Mouse (Mus musculus): ENCODE data around the gene Hoxc8. TPM values are rescaled to one million over a fixed set of nuclear protein-coding genes. Genes with fewer than 3 reads are reported as not detected.

Gene Hoxc8
- total RNA-seq, 1 experiment = 0.22 TPM

DNA sequence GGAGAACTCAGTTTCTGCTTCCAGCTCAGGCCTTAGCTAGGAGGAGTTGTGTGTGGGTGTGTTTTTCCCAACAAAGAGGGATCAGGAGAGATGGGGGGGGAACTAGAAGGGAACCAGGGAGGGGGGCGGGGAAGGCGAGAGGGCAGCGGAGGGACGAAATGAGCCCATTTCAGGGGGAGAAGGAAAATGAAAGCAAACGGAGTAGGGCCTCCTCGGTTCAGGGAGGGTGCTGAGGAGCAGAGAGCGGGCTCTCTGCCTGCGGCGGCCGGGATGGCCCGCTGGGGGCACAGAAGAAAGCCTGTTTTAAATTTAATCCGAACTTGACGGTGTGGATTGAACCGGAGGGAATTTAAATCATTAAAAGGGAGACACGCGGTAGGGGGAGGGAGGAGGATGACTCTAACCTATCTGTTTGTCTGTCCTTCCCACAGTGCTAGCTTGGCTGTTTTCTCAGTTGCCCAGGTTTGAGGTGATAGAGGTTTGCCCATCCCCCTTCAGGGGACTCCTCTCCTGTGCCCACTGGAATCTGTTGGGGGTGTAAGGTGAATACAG lies 12.9 kb upstream of the Hoxc8 start:
- Histone ChIP-seq H3K4me1 (ENCODE audit: control insufficient read depth in 2 of 2, insufficient read depth in 2 of 2, low read length in 2 of 2, poor library complexity in 1 of 2) (peaks cover 0 to 6% of the 10 kb centered on the region in 2 experiments; a peak in 1 of 4 replicates), H3K27ac (ENCODE audit: insufficient read depth, low read depth, low read length, poor library complexity, severe bottlenecking) (no peak overlapping the region), H3K9me3 (ENCODE audit: control insufficient read depth, insufficient read depth, low read depth, low read length) (no peaks in the 10 kb centered on the region), H3K36me3 (ENCODE audit: control insufficient read depth, insufficient read depth, low read length, poor library complexity, severe bottlenecking) (no peaks in the 10 kb centered on the region), H3K4me3 (ENCODE audit: insufficient read depth in 1 of 2, low read depth in 1 of 2, low read length in 2 of 2, poor library complexity in 1 of 2, severe bottlenecking in 1 of 2) (peak overlapping the region in 1 of 2 experiments; percentile 18; a peak in 1 of 4 replicates), H3K9ac (ENCODE audit: insufficient read depth, low read depth, low read length, poor library complexity, severe bottlenecking) (no peak overlapping the region)
- DNase-seq (ENCODE audit: low read depth, low spot score) = no peak
- TF ChIP-seq MAFK (IDR thresholded peaks at IDR 0.05; ENCODE audit: insufficient read depth, low read depth, low read length) = no peak
- no peak for TF ChIP-seq CHD2 (IDR thresholded peaks at IDR 0.05; ENCODE audit: low read depth, low read length)
- TF ChIP-seq HCFC1 (IDR thresholded peaks at IDR 0.05; ENCODE audit: borderline replicate concordance, insufficient read depth, low read length) = no peak
- in situ Hi-C loops (cut with MboI; ENCODE audit: low sequenced_read_pairs in 2 of 2, unreplicated experiment in 2 of 2) = loop anchor here in 1 of 2 experiments (25.0 kb wide), 1 partner anchor 335 kb away; the partner anchor contains the start of gene Gpr84

DNA sequence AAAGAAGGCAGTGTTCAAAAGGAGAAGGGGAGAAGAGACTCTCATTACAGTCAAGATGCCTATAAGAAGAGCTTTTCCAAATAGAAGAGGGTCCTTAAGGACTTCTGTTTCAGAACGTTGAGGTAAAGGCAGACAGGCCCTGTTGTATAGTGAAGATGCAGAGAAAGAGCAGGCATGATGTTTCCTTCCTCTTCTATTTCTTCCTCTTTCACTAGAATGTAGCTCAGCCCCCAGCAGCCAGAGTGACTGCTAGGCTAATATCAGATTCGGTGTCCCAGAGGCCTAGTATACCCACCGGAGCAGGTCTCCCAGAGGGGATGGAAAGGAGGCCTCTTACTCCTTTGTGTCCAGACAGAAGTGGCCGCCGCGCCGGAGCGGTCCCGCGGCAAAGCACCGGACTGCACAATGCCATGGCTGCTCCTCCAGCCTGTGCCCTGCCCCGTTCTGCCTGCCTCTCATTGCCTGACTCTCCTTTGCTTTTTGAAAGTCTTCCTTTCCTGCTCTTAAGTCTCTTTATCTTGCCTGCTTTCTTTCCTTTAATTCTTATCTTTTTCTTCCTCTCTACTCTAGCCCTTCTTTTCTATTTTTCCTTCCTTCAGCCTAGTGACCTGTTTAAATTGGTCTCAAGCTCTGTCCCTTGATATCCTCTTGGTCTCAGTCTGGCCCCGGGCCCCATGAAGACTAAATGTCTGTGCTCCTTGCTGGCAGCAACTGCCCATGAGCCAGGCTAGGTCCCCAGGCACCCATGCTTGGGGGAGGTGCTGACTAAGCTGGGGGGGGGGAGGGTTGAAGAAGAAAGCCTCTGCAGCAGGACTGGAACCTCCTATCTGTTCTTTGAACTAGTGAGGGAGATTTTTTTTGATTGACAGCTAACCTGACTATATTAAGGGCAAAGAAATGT lies 11.5 kb upstream of the Hoxc8 start:
- Histone ChIP-seq H3K4me3 (ENCODE audit: insufficient read depth in 1 of 2, low read depth in 1 of 2, low read length in 2 of 2, poor library complexity in 1 of 2, severe bottlenecking in 1 of 2) (no peak overlapping the region), H3K36me3 (ENCODE audit: control insufficient read depth, insufficient read depth, low read length, poor library complexity, severe bottlenecking) (no peaks in the 10 kb centered on the region), H3K9ac (ENCODE audit: insufficient read depth, low read depth, low read length, poor library complexity, severe bottlenecking) (no peak overlapping the region), H3K9me3 (ENCODE audit: control insufficient read depth, insufficient read depth, low read depth, low read length) (no peaks in the 10 kb centered on the region), H3K4me1 (ENCODE audit: control insufficient read depth in 2 of 2, insufficient read depth in 2 of 2, low read length in 2 of 2, poor library complexity in 1 of 2) (peaks cover 0 to 6% of the 10 kb centered on the region in 2 experiments; a peak in 1 of 4 replicates), H3K27ac (ENCODE audit: insufficient read depth, low read depth, low read length, poor library complexity, severe bottlenecking) (no peak overlapping the region)
- TF ChIP-seq HCFC1 (IDR thresholded peaks at IDR 0.05; ENCODE audit: borderline replicate concordance, insufficient read depth, low read length) (no peak), CHD2 (IDR thresholded peaks at IDR 0.05; ENCODE audit: low read depth, low read length) (no peak), MAFK (IDR thresholded peaks at IDR 0.05; ENCODE audit: insufficient read depth, low read depth, low read length) (no peak), ZC3H11A (IDR thresholded peaks at IDR 0.05; ENCODE audit: borderline replicate concordance, low read depth, low read length) (no peak)
- in situ Hi-C loops (cut with MboI; ENCODE audit: low sequenced_read_pairs in 2 of 2, unreplicated experiment in 2 of 2) = loop anchor here in 1 of 2 experiments (25.0 kb wide), 1 partner anchor 333 kb away; the partner anchor contains the start of gene Gpr84
- no peak for DNase-seq (ENCODE audit: low read depth, low spot score)

DNA sequence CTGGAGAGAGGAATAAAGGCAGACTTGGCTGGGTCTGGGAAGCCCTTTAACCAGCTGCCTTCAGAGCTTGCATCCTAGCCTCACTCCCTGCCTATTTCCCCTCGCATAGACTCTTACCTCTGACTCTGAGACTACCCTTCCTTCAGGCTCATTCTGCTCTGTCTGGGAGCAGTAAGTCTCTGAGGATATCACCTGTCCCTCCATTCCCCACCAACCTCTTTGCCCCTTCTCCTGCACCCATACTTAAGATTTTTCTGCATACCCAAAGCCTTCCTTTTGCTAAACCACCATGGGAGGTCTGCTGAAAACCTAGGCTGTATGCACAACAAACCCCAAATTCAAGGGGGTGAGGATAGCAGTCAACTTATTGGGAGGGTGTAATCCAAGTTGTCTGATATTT lies 10.5 kb upstream of the Hoxc8 start:
- H3K9ac ChIP-seq (ENCODE audit: insufficient read depth, low read depth, low read length, poor library complexity, severe bottlenecking) = no peak overlapping the region
- H3K36me3 ChIP-seq (ENCODE audit: control insufficient read depth, insufficient read depth, low read length, poor library complexity, severe bottlenecking) = no peaks in the 10 kb centered on the region
- no peak overlapping the region for H3K27ac ChIP-seq (ENCODE audit: insufficient read depth, low read depth, low read length, poor library complexity, severe bottlenecking)
- H3K4me3 ChIP-seq (ENCODE audit: insufficient read depth in 1 of 2, low read depth in 1 of 2, low read length in 2 of 2, poor library complexity in 1 of 2, severe bottlenecking in 1 of 2) = no peak overlapping the region
- no peak for DNase-seq (ENCODE audit: low read depth, low spot score)
- in situ Hi-C loops (cut with MboI; ENCODE audit: low sequenced_read_pairs in 2 of 2, unreplicated experiment in 2 of 2) = loop anchor here in 1 of 2 experiments (10.0 to 25.0 kb wide), 3 partner anchors 55 to 332 kb away; partner anchors contain the start of genes Gpr84 and Hoxc13
- no peaks in the 10 kb centered on the region for H3K9me3 ChIP-seq (ENCODE audit: control insufficient read depth, insufficient read depth, low read depth, low read length)
- H3K4me1 ChIP-seq (ENCODE audit: control insufficient read depth in 2 of 2, insufficient read depth in 2 of 2, low read length in 2 of 2, poor library complexity in 1 of 2) = peaks cover 0 to 6% of the 10 kb centered on the region in 2 experiments; a peak in 1 of 4 replicates
- no peak for TF ChIP-seq HCFC1 (IDR thresholded peaks at IDR 0.05; ENCODE audit: borderline replicate concordance, insufficient read depth, low read length)
- no peak for TF ChIP-seq ZC3H11A (IDR thresholded peaks at IDR 0.05; ENCODE audit: borderline replicate concordance, low read depth, low read length)
- TF ChIP-seq CHD2 (IDR thresholded peaks at IDR 0.05; ENCODE audit: low read depth, low read length) = no peak
- TF ChIP-seq MAFK (IDR thresholded peaks at IDR 0.05; ENCODE audit: insufficient read depth, low read depth, low read length) = no peak
- no peak for TF ChIP-seq ZNF384 (IDR thresholded peaks at IDR 0.05; ENCODE audit: low read depth, low read length)

DNA sequence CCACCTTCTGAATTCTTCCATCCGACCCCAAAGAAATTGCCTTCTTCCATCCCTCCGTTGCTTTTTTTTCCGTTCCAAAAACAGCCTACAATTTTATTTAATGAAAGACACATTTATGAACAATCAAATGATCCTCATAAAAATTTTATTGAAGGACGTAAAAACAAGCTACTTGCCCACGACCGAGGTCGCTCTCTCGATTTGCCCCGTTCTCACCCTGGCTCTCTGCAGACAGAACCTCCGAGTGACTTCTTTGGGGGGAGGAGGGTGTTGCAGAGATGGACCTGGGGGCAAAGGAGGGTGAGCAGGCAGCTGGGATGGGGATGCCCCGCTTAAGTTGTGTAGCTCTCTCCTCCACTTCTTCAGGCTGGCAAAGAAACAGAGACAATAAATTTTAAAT lies 10.1 kb upstream of the Hoxc8 start:
- Histone ChIP-seq H3K4me3 (ENCODE audit: insufficient read depth in 1 of 2, low read depth in 1 of 2, low read length in 2 of 2, poor library complexity in 1 of 2, severe bottlenecking in 1 of 2) (no peak overlapping the region), H3K9ac (ENCODE audit: insufficient read depth, low read depth, low read length, poor library complexity, severe bottlenecking) (no peak overlapping the region), H3K36me3 (ENCODE audit: control insufficient read depth, insufficient read depth, low read length, poor library complexity, severe bottlenecking) (no peaks in the 10 kb centered on the region), H3K9me3 (ENCODE audit: control insufficient read depth, insufficient read depth, low read depth, low read length) (no peaks in the 10 kb centered on the region), H3K4me1 (ENCODE audit: control insufficient read depth in 2 of 2, insufficient read depth in 2 of 2, low read length in 2 of 2, poor library complexity in 1 of 2) (peaks cover 0 to 6% of the 10 kb centered on the region in 2 experiments; a peak in 1 of 4 replicates), H3K27ac (ENCODE audit: insufficient read depth, low read depth, low read length, poor library complexity, severe bottlenecking) (no peak overlapping the region)
- in situ Hi-C loops (cut with MboI; ENCODE audit: low sequenced_read_pairs in 2 of 2, unreplicated experiment in 2 of 2) = loop anchor here in 1 of 2 experiments (10.0 to 25.0 kb wide), 3 partner anchors 56 to 332 kb away; partner anchors contain the start of genes Gpr84 and Hoxc13
- TF ChIP-seq HCFC1 (IDR thresholded peaks at IDR 0.05; ENCODE audit: borderline replicate concordance, insufficient read depth, low read length) = no peak
- TF ChIP-seq ZNF384 (IDR thresholded peaks at IDR 0.05; ENCODE audit: low read depth, low read length) = no peak
- TF ChIP-seq CHD2 (IDR thresholded peaks at IDR 0.05; ENCODE audit: low read depth, low read length) = no peak
- no peak for TF ChIP-seq ZC3H11A (IDR thresholded peaks at IDR 0.05; ENCODE audit: borderline replicate concordance, low read depth, low read length)
- TF ChIP-seq MAFK (IDR thresholded peaks at IDR 0.05; ENCODE audit: insufficient read depth, low read depth, low read length) = no peak
- DNase-seq (ENCODE audit: low read depth, low spot score) = no peak
